Comparison of ENCODE assay signal across 8 mouse cellular contexts in the genomic region with DNA sequence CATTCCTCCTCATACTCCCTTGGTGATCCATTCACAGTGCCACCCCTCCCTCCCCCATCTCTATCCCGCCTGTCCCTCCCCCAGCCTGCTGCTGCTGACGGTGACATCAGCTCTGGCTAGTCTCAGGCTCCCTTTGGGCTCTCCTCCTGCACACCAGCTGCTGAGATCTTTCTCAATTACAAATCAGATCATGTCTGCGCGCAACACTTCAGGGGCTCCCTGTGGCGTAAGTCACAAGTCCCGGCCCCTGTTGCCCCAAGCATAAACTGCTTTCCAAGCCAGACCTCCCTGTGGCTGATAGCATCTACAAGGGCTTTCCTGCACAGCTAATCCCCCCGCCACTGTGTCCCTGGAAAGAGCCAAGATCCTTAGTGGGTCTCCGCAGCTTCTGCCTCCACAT.
A peak's percentile ranks its signal among the peaks of the same experiment; 100 is the strongest.
DNase-seq lines count a peak whose midpoint lies in the region; ATAC-seq and TF ChIP-seq lines count a peak whose summit lies in the region.

No protein-coding gene starts in this region.

- no peak overlapping the region for H3K27ac ChIP-seq in heart, adult 2 months
- no peak overlapping the region for H3K27ac ChIP-seq in heart, embryonic 11.5 days (ENCODE audit: low read depth, low read length)
- no peak overlapping the region for H3K27ac ChIP-seq in limb, embryonic 14.5 days (replicated peaks; ENCODE audit: low read depth, low read length)
- no peak overlapping the region for H3K27ac ChIP-seq in kidney, embryonic 14.5 days (ENCODE audit: low read depth, low read length)

- no peak overlapping the region for H3K9ac ChIP-seq in heart, adult 2 months (ENCODE audit: low read depth, low read length)
- no peak overlapping the region for H3K9ac ChIP-seq in heart, embryonic 11.5 days (ENCODE audit: low read depth, low read length)
- no peak overlapping the region for H3K9ac ChIP-seq in limb, embryonic 14.5 days (ENCODE audit: low read depth, low read length, severe bottlenecking)
- no peak overlapping the region for H3K9ac ChIP-seq in kidney, embryonic 14.5 days (ENCODE audit: low read depth, low read length)

- 34% methylated on average over 8 of the region's 8 CpGs for WGBS in heart, adult 2 months
- 20% methylated on average over 8 of the region's 8 CpGs for WGBS in heart, embryonic 11.5 days (ENCODE audit: insufficient replicate concordance)
- 37% methylated on average over 8 of the region's 8 CpGs for WGBS in limb, embryonic 14.5 days
- 59% methylated on average over 8 of the region's 8 CpGs for WGBS in kidney, embryonic 14.5 days

- no peak for ATAC-seq in heart, embryonic 11.5 days (replicated peaks; ENCODE audit: insufficient number of reproducible peaks, low FRiP score, low TSS enrichment)
- ATAC-seq in limb, embryonic 14.5 days (ENCODE audit: low FRiP score, low read depth), result peak; percentile 65
- no peak for ATAC-seq in kidney, embryonic 14.5 days (ENCODE audit: low FRiP score, low TSS enrichment)

- no peaks in the 10 kb centered on the region for H3K9me3 ChIP-seq in heart, embryonic 11.5 days (replicated peaks; ENCODE audit: control insufficient read depth, low read length)
- no peaks in the 10 kb centered on the region for H3K9me3 ChIP-seq in limb, embryonic 14.5 days (ENCODE audit: control insufficient read depth, low read length)
- no peaks in the 10 kb centered on the region for H3K9me3 ChIP-seq in kidney, embryonic 14.5 days (ENCODE audit: control insufficient read depth, low read length)

- H3K79me2 ChIP-seq in heart, adult 2 months (replicated peaks; ENCODE audit: control insufficient read depth, insufficient read depth, low read length), result no peaks in the 10 kb centered on the region

- no peaks in the 10 kb centered on the region for H3K4me1 ChIP-seq in heart, adult 2 months (ENCODE audit: control insufficient read depth, insufficient read depth, low read length)
- no peaks in the 10 kb centered on the region for H3K4me1 ChIP-seq in heart, embryonic 11.5 days (ENCODE audit: control insufficient read depth, insufficient read depth, low read length)
- peaks cover 3% of the 10 kb centered on the region for H3K4me1 ChIP-seq in limb, embryonic 14.5 days (ENCODE audit: control insufficient read depth, insufficient read depth, low read length)
- no peaks in the 10 kb centered on the region for H3K4me1 ChIP-seq in kidney, embryonic 14.5 days (ENCODE audit: control insufficient read depth, insufficient read depth, low read length)

- no peak for TF ChIP-seq EP300 in heart, adult 2 months (IDR thresholded peaks at IDR 0.05; ENCODE audit: insufficient read depth, low read depth, low read length)

- no peaks in the 10 kb centered on the region for H3K27me3 ChIP-seq in heart, adult 2 months (ENCODE audit: control insufficient read depth, insufficient read depth, low read length)
- peaks cover 3% of the 10 kb centered on the region; the same call in 1 of the 2 replicates for H3K27me3 ChIP-seq in heart, embryonic 11.5 days (ENCODE audit: control insufficient read depth, insufficient read depth, low read length)
- H3K27me3 ChIP-seq in limb, embryonic 14.5 days (ENCODE audit: control insufficient read depth, insufficient read depth, low read length), result no peaks in the 10 kb centered on the region
- H3K27me3 ChIP-seq in kidney, embryonic 14.5 days (ENCODE audit: control insufficient read depth, insufficient read depth, low read length), result no peaks in the 10 kb centered on the region

- TF ChIP-seq CTCF in heart, adult 2 months (IDR thresholded peaks at IDR 0.05), result no peak

- peak; percentile 18 to 23 for DNase-seq in heart, adult 2 months
- DNase-seq in R1 (ENCODE audit: low read depth, low spot score), result peak; percentile 43
- peak; percentile 50 for DNase-seq in gastrocnemius, postnatal 14 days
- peak; percentile 7 for DNase-seq in limb, embryonic 14.5 days (ENCODE audit: low spot score)
- no peak for DNase-seq in ovary, postnatal 10 days (ENCODE audit: low spot score)
- DNase-seq in frontal cortex, postnatal 10 days (ENCODE audit: low spot score in 2 of 2), result no peak

- TF ChIP-seq POLR2A in heart, adult 2 months (IDR thresholded peaks at IDR 0.05; ENCODE audit: insufficient read depth, low read depth, low read length), result no peak
- no peak for TF ChIP-seq POLR2A in limb, embryonic 14.5 days (IDR thresholded peaks at IDR 0.05; ENCODE audit: borderline replicate concordance, extremely low read depth, insufficient read depth, insufficient read length)

- H3K4me3 ChIP-seq in heart, adult 2 months, result no peak overlapping the region
- no peak overlapping the region for H3K4me3 ChIP-seq in heart, embryonic 11.5 days (ENCODE audit: low read depth, low read length)
- H3K4me3 ChIP-seq in limb, embryonic 14.5 days (replicated peaks; ENCODE audit: low read length), result no peak overlapping the region
- H3K4me3 ChIP-seq in kidney, embryonic 14.5 days (ENCODE audit: low read length), result no peak overlapping the region

- no peak overlapping the region for H3K4me2 ChIP-seq in heart, embryonic 11.5 days
- H3K4me2 ChIP-seq in limb, embryonic 14.5 days (replicated peaks; ENCODE audit: low read depth, low read length, severe bottlenecking), result no peak overlapping the region
- H3K4me2 ChIP-seq in kidney, embryonic 14.5 days (replicated peaks; ENCODE audit: low read depth, low read length), result no peak overlapping the region

- intact Hi-C loops in heart, adult 2 months (cut with DNase I), result no loop called here
- intact Hi-C loops in gastrocnemius, postnatal 14 days (cut with DNase I; ENCODE audit: low total_unique reads), result no loop called here

- H3K36me3 ChIP-seq in heart, adult 2 months (ENCODE audit: control insufficient read depth, insufficient read depth, low read length), result no peaks in the 10 kb centered on the region
- H3K36me3 ChIP-seq in heart, embryonic 11.5 days (ENCODE audit: control insufficient read depth, insufficient read depth, low read length), result no peaks in the 10 kb centered on the region
- H3K36me3 ChIP-seq in limb, embryonic 14.5 days (ENCODE audit: control insufficient read depth, insufficient read depth, low read length), result no peaks in the 10 kb centered on the region
- H3K36me3 ChIP-seq in kidney, embryonic 14.5 days (ENCODE audit: control insufficient read depth, insufficient read depth, low read length), result no peaks in the 10 kb centered on the region

Comparison
In these comparisons a context has a peak if more than half of its experiments do, and no peak if none do; other contexts are left out.
1. DNase-seq: peak in heart, adult 2 months (2 of 2), R1 (single experiment), gastrocnemius, postnatal 14 days (single experiment) and limb, embryonic 14.5 days (single experiment); none in ovary, postnatal 10 days (single experiment) and frontal cortex, postnatal 10 days (0 of 2).